ENCODE assay signal across 11 mouse cellular contexts in the genomic region with DNA sequence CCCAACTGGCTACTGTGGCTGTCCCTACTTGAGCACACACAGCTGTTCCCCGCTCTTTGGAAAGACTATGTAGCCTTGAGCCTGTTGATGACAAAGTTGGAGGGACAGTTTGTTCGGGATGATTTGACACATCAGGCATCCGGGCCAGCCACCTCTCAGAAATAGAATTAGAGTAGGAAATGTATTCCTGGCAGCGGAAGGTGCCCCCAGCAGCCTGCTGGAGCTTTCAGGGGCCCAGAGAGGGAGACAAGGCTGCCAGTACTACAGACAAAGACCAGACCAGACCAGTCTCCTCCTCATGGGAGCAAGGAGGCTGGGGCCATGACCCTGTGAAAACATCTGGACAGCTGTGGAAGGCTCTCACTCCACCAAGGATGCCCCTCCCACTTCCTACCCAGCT. TPM values are rescaled to one million over a fixed set of nuclear protein-coding genes. Genes with fewer than 3 reads are reported as not detected.
DNase-seq lines count a peak whose midpoint lies in the region; ATAC-seq lines count a peak whose summit lies in the region.
"Had no signal": no experiment of that assay in that cellular context is flagged by ENCODE, and none has a peak within 500 bp of the region (broad histone marks: within the 10 kb centered on the region; RNA-seq: fewer than 3 reads in every experiment).

No protein-coding gene starts in this region.

- H3K4me1 ChIP-seq in lung, embryonic 15.5 days, result peaks cover 13% of the 10 kb centered on the region; the same call in 1 of the 2 replicates
- H3K4me1 ChIP-seq in midbrain, embryonic 14.5 days (ENCODE audit: control insufficient read depth, insufficient read depth, low read length), result no peaks in the 10 kb centered on the region
- H3K4me1 ChIP-seq: midbrain, embryonic 15.5 days had no signal

- no peak overlapping the region for H3K4me2 ChIP-seq in lung, embryonic 15.5 days
- no peak overlapping the region for H3K4me2 ChIP-seq in midbrain, embryonic 14.5 days (ENCODE audit: low read length)
- H3K4me2 ChIP-seq: midbrain, embryonic 15.5 days had no signal

- 67% methylated on average over 4 of the region's 4 CpGs for WGBS in lung, embryonic 15.5 days
- 87% methylated on average over 4 of the region's 4 CpGs for WGBS in midbrain, embryonic 14.5 days

- intact Hi-C loops in heart, postnatal 10 days (cut with DNase I), result no loop called here

- no peak overlapping the region for H3K27ac ChIP-seq in lung, embryonic 15.5 days
- H3K27ac ChIP-seq in midbrain, embryonic 14.5 days (replicated peaks; ENCODE audit: low read depth, low read length), result no peak overlapping the region
- H3K27ac ChIP-seq: kidney, postnatal 0 days; midbrain, embryonic 15.5 days had no signal

- DNase-seq in frontal cortex, postnatal 10 days (ENCODE audit: low spot score in 2 of 2), result no peak
- DNase-seq in lung, postnatal 25 days (ENCODE audit: low spot score), result no peak
- DNase-seq in heart, postnatal 10 days, result peak; percentile 35 to 47
- peak; percentile 44 for DNase-seq in lung, postnatal 36 days
- no peak for DNase-seq in spleen, adult 18-20 months
- no peak for DNase-seq in midbrain, embryonic 14.5 days
- DNase-seq: thymus, postnatal 4 days had no signal

- no peaks in the 10 kb centered on the region for H3K36me3 ChIP-seq in lung, embryonic 15.5 days
- H3K36me3 ChIP-seq in midbrain, embryonic 14.5 days (ENCODE audit: control insufficient read depth, insufficient read depth, low read length), result no peaks in the 10 kb centered on the region
- H3K36me3 ChIP-seq: midbrain, embryonic 15.5 days had no signal

- no peaks in the 10 kb centered on the region for H3K9me3 ChIP-seq in lung, embryonic 15.5 days
- H3K9me3 ChIP-seq in midbrain, embryonic 14.5 days (ENCODE audit: control insufficient read depth, low read length), result no peaks in the 10 kb centered on the region
- H3K9me3 ChIP-seq: midbrain, embryonic 15.5 days had no signal

- no peak overlapping the region for H3K4me3 ChIP-seq in lung, embryonic 15.5 days
- no peak overlapping the region for H3K4me3 ChIP-seq in midbrain, embryonic 14.5 days (replicated peaks; ENCODE audit: low read depth, low read length)
- H3K4me3 ChIP-seq: midbrain, embryonic 15.5 days had no signal

- ATAC-seq in frontal cortex, adult (ENCODE audit: low TSS enrichment), result peak; percentile 25; the same call in 1 of the 2 replicates
- peak; percentile 41; the same call in 1 of the 2 replicates for ATAC-seq in lung, embryonic 15.5 days (ENCODE audit: borderline replicate concordance, extremely low read depth, low FRiP score, low TSS enrichment)
- no peak for ATAC-seq in midbrain, embryonic 14.5 days (ENCODE audit: low FRiP score, low TSS enrichment)
- ATAC-seq: midbrain, embryonic 15.5 days had no signal

- no peaks in the 10 kb centered on the region for H3K27me3 ChIP-seq in lung, embryonic 15.5 days
- no peaks in the 10 kb centered on the region for H3K27me3 ChIP-seq in midbrain, embryonic 14.5 days (ENCODE audit: control insufficient read depth, insufficient read depth, low read length)
- H3K27me3 ChIP-seq: midbrain, embryonic 15.5 days had no signal

- H3K9ac ChIP-seq in lung, embryonic 15.5 days, result no peak overlapping the region
- H3K9ac ChIP-seq in midbrain, embryonic 14.5 days (replicated peaks; ENCODE audit: low read length), result no peak overlapping the region
- H3K9ac ChIP-seq: midbrain, embryonic 15.5 days had no signal

RNA-seq across cellular contexts. Expression of a gene that starts 53.6 kb away (rescaled TPM):
- 24.9 and 25.0 TPM in 2 replicates for polyA plus RNA-seq in lung, embryonic 15.5 days (2015; fragmentation: Nextera tagmentation; extraction: Ambion mirVana)
- total RNA-seq in heart, postnatal 10 days (2021), result 1 to 10 TPM; 2.8 to 2.9 TPM
- 1.3 and 5.4 TPM in 2 replicates for polyA plus RNA-seq in midbrain, embryonic 14.5 days (2014; fragmentation: Nextera tagmentation; extraction: Ambion mirVana)

Comparison
In these comparisons a context has a peak if more than half of its experiments do, and no peak if none do; other contexts are left out.
1. DNase-seq: peak in heart, postnatal 10 days (2 of 2) and lung, postnatal 36 days (single experiment); none in frontal cortex, postnatal 10 days (0 of 2), lung, postnatal 25 days (single experiment), spleen, adult 18-20 months (0 of 2) and midbrain, embryonic 14.5 days (single experiment).